Mouse (Mus musculus) liver, embryonic 14 days (tissue): ENCODE results near the gene Cwf19l1. TPM values are rescaled to one million over a fixed set of nuclear protein-coding genes. Genes with fewer than 3 reads are reported as not detected.

Source experiments
- polyA plus RNA-seq: library from polyadenylated mRNA; depleted of rRNA; stranded (reverse); fragments of >200 nt; gene quantifications from 2 replicates; pipeline ENCODE4 v1.2.3, GENCODE M21; 2012; rRNA removed

The Cwf19l1 gene
- 9.0 and 10.2 TPM in 2 replicates for polyA plus RNA-seq

DNA sequence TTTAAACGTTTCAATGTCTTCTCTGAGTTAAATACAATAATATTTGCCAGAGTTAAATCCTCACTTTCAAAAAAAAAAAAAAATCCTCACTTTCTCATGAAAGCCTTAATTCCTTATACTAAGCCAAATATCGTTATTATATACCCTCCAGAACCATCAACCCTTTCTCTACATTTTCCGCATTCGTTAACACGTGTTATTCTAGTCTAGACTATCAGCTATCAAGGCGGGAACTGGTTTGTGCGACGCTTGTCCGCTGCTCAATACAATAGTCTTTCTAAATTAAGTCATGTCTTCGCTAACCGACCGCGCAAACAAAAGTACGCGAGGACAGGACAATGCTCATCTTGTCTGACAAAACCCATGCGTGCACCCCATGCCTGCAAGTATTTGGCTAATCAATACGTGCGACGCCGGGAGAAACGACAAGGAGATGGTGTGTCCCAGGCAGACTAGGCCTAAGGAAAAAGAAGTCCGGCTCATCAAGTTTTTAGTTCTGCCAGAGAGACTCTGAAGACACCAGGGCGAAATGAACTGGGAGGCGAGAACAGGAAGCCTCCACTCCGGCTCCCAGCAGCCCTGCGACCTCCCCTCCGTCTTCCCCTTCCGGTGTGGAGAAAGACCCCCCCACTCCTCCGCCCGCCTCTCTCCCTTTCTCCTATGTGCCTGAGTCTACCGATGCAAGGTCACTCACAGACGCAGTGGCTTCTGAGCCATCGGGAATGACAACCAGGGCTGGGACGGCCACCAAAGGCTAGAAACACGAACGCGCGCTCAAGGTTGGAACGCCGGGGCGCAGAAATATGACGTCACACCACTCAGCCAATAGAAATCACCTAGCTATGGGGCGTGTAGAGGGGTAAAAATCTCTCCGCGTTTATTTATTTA lies at the start of gene Cwf19l1:
Gene Cwf19l1, minus strand, starts transcription at position 805 of the 888 bp plus-strand sequence.

DNA sequence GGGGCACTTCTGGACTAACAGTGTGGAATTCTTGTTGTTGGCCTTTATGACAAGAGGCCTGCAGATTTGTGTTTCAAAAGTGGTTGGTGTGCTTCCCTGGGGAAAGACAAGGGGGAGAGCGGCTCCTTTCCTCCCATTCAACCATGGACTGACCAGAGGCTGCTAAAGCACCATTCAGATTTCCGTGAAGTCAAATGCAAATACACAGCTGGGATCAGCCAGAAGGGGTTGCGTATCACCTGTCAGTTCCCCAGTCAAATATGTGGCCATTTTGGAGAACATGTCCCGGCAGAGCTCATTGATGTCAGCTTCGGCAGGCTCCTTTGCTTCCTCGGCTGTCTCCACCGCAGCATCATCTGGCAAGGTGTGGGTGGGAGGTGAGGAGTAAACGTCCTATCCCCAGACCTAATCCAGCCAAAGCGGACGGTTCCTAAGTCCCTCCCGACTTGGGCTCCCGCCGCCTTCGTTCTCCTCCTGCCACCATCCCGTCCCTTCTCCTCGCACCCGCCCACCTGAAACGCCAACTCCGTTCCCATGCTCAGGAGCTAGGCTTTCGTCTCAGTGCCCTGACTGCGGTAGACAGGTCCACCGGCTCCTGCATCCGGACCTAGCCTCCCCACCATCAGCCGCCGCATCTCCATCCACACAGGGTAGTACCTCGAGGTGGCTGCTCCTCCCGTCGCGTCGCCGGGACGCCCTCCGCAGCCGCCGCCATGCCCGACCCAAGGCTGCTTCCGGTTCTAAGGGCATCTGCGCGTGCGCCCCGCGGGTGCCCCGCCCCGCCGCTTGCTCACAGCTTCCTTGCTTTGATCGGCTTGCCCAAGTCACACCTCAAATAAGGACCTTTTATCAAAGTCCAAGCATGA lies 10.3 kb upstream of the Cwf19l1 start, which contains the start of gene Bloc1s2:
Gene Bloc1s2, minus strand, starts transcription at position 745 of the 866 bp plus-strand sequence.

DNA sequence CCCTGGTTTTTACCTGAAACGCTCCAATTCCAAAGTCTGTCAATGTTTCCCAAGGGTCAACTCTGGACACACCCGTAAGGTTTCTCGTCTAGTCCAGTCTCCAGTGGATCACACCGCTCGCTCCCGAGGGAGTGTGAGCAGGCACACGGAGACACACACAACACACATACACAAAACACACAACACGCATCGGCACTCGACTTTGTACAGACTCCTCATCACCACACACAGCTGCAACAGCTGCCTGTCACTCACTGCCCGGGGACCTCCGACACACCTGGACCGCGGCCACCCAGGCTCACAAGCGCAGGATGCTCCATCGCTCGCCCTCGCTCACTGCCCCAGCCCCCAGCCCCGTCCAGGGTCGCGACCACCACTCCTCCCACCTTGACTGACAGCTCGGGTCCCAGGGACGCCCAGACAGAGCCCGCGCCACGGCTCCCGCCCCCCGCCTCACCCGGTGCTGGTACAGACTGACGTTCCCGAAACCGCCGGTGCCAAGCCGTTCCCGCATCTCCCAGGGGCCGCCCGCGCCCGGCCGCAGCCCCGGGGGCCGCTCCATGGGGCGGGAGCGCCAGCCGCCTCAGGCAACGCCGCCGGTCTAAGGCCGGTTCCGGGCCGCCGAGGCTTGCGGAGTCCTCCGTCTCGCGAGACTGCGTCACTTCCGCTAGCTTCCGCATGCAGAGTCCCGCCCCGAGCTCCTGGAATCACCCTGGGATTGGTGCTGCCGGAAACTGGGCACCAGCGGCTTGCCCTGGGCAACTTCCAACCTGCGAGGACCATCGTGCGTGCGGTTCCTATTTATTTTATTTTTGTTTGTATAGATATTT lies 28.6 kb downstream of the Cwf19l1 start, which contains the start of gene Chuk:
Gene Chuk, minus strand, starts transcription at position 650 of the 830 bp plus-strand sequence.

GRCm38 (mm10) chr19:44069121-44069913 lies 66.4 kb downstream of the Cwf19l1 start, which contains the start of gene Erlin1:
TSS of gene Erlin1 (minus strand) at chr19:44069785.

Other genes with a start within 250 kb of the Cwf19l1 start
- gene Dnmbp, start 195.7 kb downstream of the Cwf19l1 start, polyA plus RNA-seq: 2.0 TPM in 2 replicates
- 43.5 and 50.3 TPM in 2 replicates for gene Cpn1, start 149.3 kb downstream of the Cwf19l1 start, polyA plus RNA-seq
- gene Cyp2c23, start 106.7 kb downstream of the Cwf19l1 start, polyA plus RNA-seq: 10.4 and 12.0 TPM in 2 replicates
- 11.3 and 13.3 TPM in 2 replicates for gene Erlin1, start 66.1 kb downstream of the Cwf19l1 start, polyA plus RNA-seq
- 22.3 and 26.1 TPM in 2 replicates for gene Chuk, start 28.4 kb downstream of the Cwf19l1 start, polyA plus RNA-seq
- gene Bloc1s2, start 10.6 kb upstream of the Cwf19l1 start, polyA plus RNA-seq: 27.3 and 33.5 TPM in 2 replicates
- not detected in 2 replicates for gene Pkd2l1, start 56.6 kb upstream of the Cwf19l1 start, polyA plus RNA-seq
- gene Scd3, start 67.4 kb upstream of the Cwf19l1 start, polyA plus RNA-seq: 0.01 TPM in 1 of 2 replicates, not detected in the other
- 87.0 and 90.6 TPM in 2 replicates for gene Scd2, start 157.8 kb upstream of the Cwf19l1 start, polyA plus RNA-seq
- gene Scd4, start 197.2 kb upstream of the Cwf19l1 start, polyA plus RNA-seq: 0.06 and 0.07 TPM in 2 replicates